Mouse (Mus musculus) right cerebral cortex, postnatal 10 days (tissue): ENCODE measurements around the gene Pcbd2.
A peak's percentile ranks its signal among the peaks of the same experiment; 100 is the strongest.

Source experiments
- DNase-seq, 2 experiments: peaks; one replicate each; pipeline ENCODE4 v3.0.0; 2021; ENCODE audit warnings: low spot score in 2 of 2

Gene Pcbd2

GRCm38 (mm10) chr13:55733628-55734502 lies 6.7 kb downstream of the Pcbd2 start:
- DNase-seq: no peak

- DNase-seq: no peak
Measured at GRCm38 (mm10) chr13:55737885-55738284, 10.7 kb downstream of the Pcbd2 start.

GRCm38 (mm10) chr13:55742306-55742705 lies 15.1 kb downstream of the Pcbd2 start:
- DNase-seq: no peak

GRCm38 (mm10) chr13:55754380-55754779 lies 27.2 kb downstream of the Pcbd2 start:
- no peak for DNase-seq

- DNase-seq: no peak
Measured at GRCm38 (mm10) chr13:55756789-55757188, 29.6 kb downstream of the Pcbd2 start.

- no peak for DNase-seq
Measured at GRCm38 (mm10) chr13:55757645-55758044, 30.5 kb downstream of the Pcbd2 start.

GRCm38 (mm10) chr13:55760576-55760975 lies 33.4 kb downstream of the Pcbd2 start:
- DNase-seq: no peak

GRCm38 (mm10) chr13:55761486-55761885 lies 34.3 kb downstream of the Pcbd2 start:
- no peak for DNase-seq

- no peak for DNase-seq
Measured at GRCm38 (mm10) chr13:55774352-55774751, 47.2 kb downstream of the Pcbd2 start.

GRCm38 (mm10) chr13:55775056-55775455 lies 47.9 kb downstream of the Pcbd2 start:
- DNase-seq: no peak

- no peak for DNase-seq
Measured at GRCm38 (mm10) chr13:55784268-55784667, 57.1 kb downstream of the Pcbd2 start, which contains the start of gene Catsper3. Gene Catsper3 (plus strand): TSS chr13:55784568.

GRCm38 (mm10) chr13:55786120-55786519 lies 59.0 kb downstream of the Pcbd2 start:
- no peak for DNase-seq

- no peak for DNase-seq
Measured at GRCm38 (mm10) chr13:55801246-55801645, 74.1 kb downstream of the Pcbd2 start.

- no peak for DNase-seq
Measured at GRCm38 (mm10) chr13:55803973-55804372, 76.8 kb downstream of the Pcbd2 start.

- no peak for DNase-seq
Measured at GRCm38 (mm10) chr13:55809041-55809623, 82.0 kb downstream of the Pcbd2 start.

- DNase-seq: no peak
Measured at GRCm38 (mm10) chr13:55809707-55810106, 82.5 kb downstream of the Pcbd2 start.

GRCm38 (mm10) chr13:55810947-55811346 lies 83.8 kb downstream of the Pcbd2 start:
- DNase-seq: peak; percentile 52 to 60

GRCm38 (mm10) chr13:55813490-55814016 lies 86.4 kb downstream of the Pcbd2 start:
- no peak for DNase-seq

- no peak for DNase-seq
Measured at GRCm38 (mm10) chr13:55814834-55815233, 87.7 kb downstream of the Pcbd2 start.

- DNase-seq: no peak
Measured at GRCm38 (mm10) chr13:55822499-55822898, 95.3 kb downstream of the Pcbd2 start.

- no peak for DNase-seq
Measured at GRCm38 (mm10) chr13:55824151-55824945, 97.2 kb downstream of the Pcbd2 start.

- no peak for DNase-seq
Measured at GRCm38 (mm10) chr13:55825245-55825681, 98.1 kb downstream of the Pcbd2 start.
